Mouse (Mus musculus): Measurements from ENCODE around the gene Trim65. TPM values are rescaled to one million over a fixed set of nuclear protein-coding genes. Genes with fewer than 3 reads are reported as not detected.

Trim65 gene
- polyA plus RNA-seq, 1 experiment, result 0.57 TPM

DNA sequence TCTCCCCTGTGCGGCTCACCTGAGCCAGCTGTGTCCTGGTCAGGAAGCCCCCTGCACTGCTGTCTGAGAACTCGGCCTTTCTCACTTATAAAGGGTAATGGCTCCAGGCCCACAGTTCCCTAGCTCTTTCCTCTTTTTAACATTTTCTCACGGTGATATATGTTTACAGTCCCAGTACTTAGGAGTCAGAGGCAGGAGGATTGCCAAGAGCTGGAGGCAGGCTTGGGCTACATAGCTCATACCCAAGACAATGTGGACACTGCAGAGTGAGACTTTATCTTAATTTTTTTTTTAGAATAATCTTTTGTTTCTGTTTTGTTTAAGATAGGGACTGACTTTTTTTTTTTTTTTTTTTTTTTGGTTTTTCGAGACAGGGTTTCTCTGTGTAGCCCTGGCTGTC lies 28.5 kb downstream of the Trim65 start:
- TF ChIP-seq CTCF (IDR thresholded peaks at IDR 0.05; ENCODE audit: control insufficient read depth, insufficient read depth, insufficient replicate concordance, low read depth, low read length) (no peak), POLR2A (IDR thresholded peaks at IDR 0.05; ENCODE audit: control insufficient read depth, low read depth, low read length) (no peak)
- Histone ChIP-seq H3K27ac (ENCODE audit: control insufficient read depth, insufficient read depth, low read depth, low read length) (peak overlapping the region; percentile 81), H3K36me3 (ENCODE audit: control insufficient read depth, insufficient read depth, low read length) (no peaks in the 10 kb centered on the region), H3K4me3 (ENCODE audit: control insufficient read depth, low read depth, low read length) (no peak overlapping the region), H3K27me3 (ENCODE audit: control insufficient read depth, insufficient read depth, low read length) (no peaks in the 10 kb centered on the region), H3K4me1 (ENCODE audit: control insufficient read depth, insufficient read depth, low read length) (peaks cover 32% of the 10 kb centered on the region)

GRCm38 (mm10) chr11:116101931-116102381 lies 29.0 kb downstream of the Trim65 start:
- H3K27ac ChIP-seq (ENCODE audit: control insufficient read depth, insufficient read depth, low read depth, low read length), result peak overlapping the region; percentile 81
- no peaks in the 10 kb centered on the region for H3K36me3 ChIP-seq (ENCODE audit: control insufficient read depth, insufficient read depth, low read length)
- H3K4me3 ChIP-seq (ENCODE audit: control insufficient read depth, low read depth, low read length), result no peak overlapping the region
- H3K4me1 ChIP-seq (ENCODE audit: control insufficient read depth, insufficient read depth, low read length), result peaks cover 27% of the 10 kb centered on the region
- TF ChIP-seq POLR2A (IDR thresholded peaks at IDR 0.05; ENCODE audit: control insufficient read depth, low read depth, low read length) (no peak), CTCF (IDR thresholded peaks at IDR 0.05; ENCODE audit: control insufficient read depth, insufficient read depth, insufficient replicate concordance, low read depth, low read length) (no peak)
- H3K27me3 ChIP-seq (ENCODE audit: control insufficient read depth, insufficient read depth, low read length), result no peaks in the 10 kb centered on the region

- peaks cover 22% of the 10 kb centered on the region for H3K4me1 ChIP-seq (ENCODE audit: control insufficient read depth, insufficient read depth, low read length)
- peak overlapping the region; percentile 8 for H3K27ac ChIP-seq (ENCODE audit: control insufficient read depth, insufficient read depth, low read depth, low read length)
- no peak overlapping the region for H3K4me3 ChIP-seq (ENCODE audit: control insufficient read depth, low read depth, low read length)
- H3K36me3 ChIP-seq (ENCODE audit: control insufficient read depth, insufficient read depth, low read length), result no peaks in the 10 kb centered on the region
- H3K27me3 ChIP-seq (ENCODE audit: control insufficient read depth, insufficient read depth, low read length), result no peaks in the 10 kb centered on the region
- TF ChIP-seq CTCF (IDR thresholded peaks at IDR 0.05; ENCODE audit: control insufficient read depth, insufficient read depth, insufficient replicate concordance, low read depth, low read length) (no peak), POLR2A (IDR thresholded peaks at IDR 0.05; ENCODE audit: control insufficient read depth, low read depth, low read length) (no peak)
Observed at GRCm38 (mm10) chr11:116100839-116101238, 30.1 kb downstream of the Trim65 start.

- peak overlapping the region; percentile 8 for H3K27ac ChIP-seq (ENCODE audit: control insufficient read depth, insufficient read depth, low read depth, low read length)
- no peak overlapping the region for H3K4me3 ChIP-seq (ENCODE audit: control insufficient read depth, low read depth, low read length)
- H3K27me3 ChIP-seq (ENCODE audit: control insufficient read depth, insufficient read depth, low read length), result no peaks in the 10 kb centered on the region
- no peak; the same call in 1 of the 2 replicates for TF ChIP-seq POLR2A (IDR thresholded peaks at IDR 0.05; ENCODE audit: control insufficient read depth, low read depth, low read length)
- TF ChIP-seq CTCF (IDR thresholded peaks at IDR 0.05; ENCODE audit: control insufficient read depth, insufficient read depth, insufficient replicate concordance, low read depth, low read length), result no peak
- peaks cover 22% of the 10 kb centered on the region for H3K4me1 ChIP-seq (ENCODE audit: control insufficient read depth, insufficient read depth, low read length)
- no peaks in the 10 kb centered on the region for H3K36me3 ChIP-seq (ENCODE audit: control insufficient read depth, insufficient read depth, low read length)
Observed at GRCm38 (mm10) chr11:116100385-116100784, 30.5 kb downstream of the Trim65 start.

- TF ChIP-seq CTCF (IDR thresholded peaks at IDR 0.05; ENCODE audit: control insufficient read depth, insufficient read depth, insufficient replicate concordance, low read depth, low read length) (no peak), POLR2A (IDR thresholded peaks at IDR 0.05; ENCODE audit: control insufficient read depth, low read depth, low read length) (no peak)
- H3K4me3 ChIP-seq (ENCODE audit: control insufficient read depth, low read depth, low read length), result no peak overlapping the region
- H3K4me1 ChIP-seq (ENCODE audit: control insufficient read depth, insufficient read depth, low read length), result peaks cover 22% of the 10 kb centered on the region
- peak overlapping the region; percentile 84 for H3K27ac ChIP-seq (ENCODE audit: control insufficient read depth, insufficient read depth, low read depth, low read length)
- H3K27me3 ChIP-seq (ENCODE audit: control insufficient read depth, insufficient read depth, low read length), result no peaks in the 10 kb centered on the region
- no peaks in the 10 kb centered on the region for H3K36me3 ChIP-seq (ENCODE audit: control insufficient read depth, insufficient read depth, low read length)
Observed at GRCm38 (mm10) chr11:116099462-116099861, 31.5 kb downstream of the Trim65 start.

- Histone ChIP-seq H3K27ac (ENCODE audit: control insufficient read depth, insufficient read depth, low read depth, low read length) (peak overlapping the region; percentile 84), H3K27me3 (ENCODE audit: control insufficient read depth, insufficient read depth, low read length) (no peaks in the 10 kb centered on the region), H3K4me1 (ENCODE audit: control insufficient read depth, insufficient read depth, low read length) (peaks cover 16% of the 10 kb centered on the region), H3K36me3 (ENCODE audit: control insufficient read depth, insufficient read depth, low read length) (no peaks in the 10 kb centered on the region), H3K4me3 (ENCODE audit: control insufficient read depth, low read depth, low read length) (no peak overlapping the region)
- peak; percentile 27; the same call in 1 of the 2 replicates for TF ChIP-seq POLR2A (IDR thresholded peaks at IDR 0.05; ENCODE audit: control insufficient read depth, low read depth, low read length)
- TF ChIP-seq CTCF (IDR thresholded peaks at IDR 0.05; ENCODE audit: control insufficient read depth, insufficient read depth, insufficient replicate concordance, low read depth, low read length), result no peak
Observed at GRCm38 (mm10) chr11:116098711-116099460, 32.0 kb downstream of the Trim65 start.

GRCm38 (mm10) chr11:116096213-116097108 lies 34.5 kb downstream of the Trim65 start:
- Histone ChIP-seq H3K27ac (ENCODE audit: control insufficient read depth, insufficient read depth, low read depth, low read length) (no peak overlapping the region), H3K4me3 (ENCODE audit: control insufficient read depth, low read depth, low read length) (no peak overlapping the region), H3K27me3 (ENCODE audit: control insufficient read depth, insufficient read depth, low read length) (no peaks in the 10 kb centered on the region), H3K4me1 (ENCODE audit: control insufficient read depth, insufficient read depth, low read length) (peaks cover 12% of the 10 kb centered on the region), H3K36me3 (ENCODE audit: control insufficient read depth, insufficient read depth, low read length) (no peaks in the 10 kb centered on the region)
- peak; percentile 60; the same call in 1 of the 2 replicates for TF ChIP-seq CTCF (IDR thresholded peaks at IDR 0.05; ENCODE audit: control insufficient read depth, insufficient read depth, insufficient replicate concordance, low read depth, low read length)
- TF ChIP-seq POLR2A (IDR thresholded peaks at IDR 0.05; ENCODE audit: control insufficient read depth, low read depth, low read length), result no peak

All from testis, adult 2 months (tissue).